Mouse (Mus musculus) bone marrow macrophage, adult 2 months (primary cell): ENCODE data around the gene Abce1. TPM values are rescaled to one million over a fixed set of nuclear protein-coding genes. Genes with fewer than 3 reads are reported as not detected.

ENCODE experiments used
- H3K27ac ChIP-seq: 2 replicates; pipeline ENCODE4 v1.5.1; 2012; ENCODE audit warnings: low read depth, low read length; ENCODE audit not compliant: insufficient read depth
- H3K4me1 ChIP-seq: 2 replicates; pipeline ENCODE4 v1.6.1; 2012; ENCODE audit warnings: low read length; ENCODE audit not compliant: control insufficient read depth, insufficient read depth
- H3K4me3 ChIP-seq: 2 replicates; pipeline ENCODE4 v1.5.1; 2012; ENCODE audit warnings: mild to moderate bottlenecking, low read length, moderate library complexity; ENCODE audit not compliant: insufficient read depth
- CTCF ChIP-seq: IDR thresholded peaks from 2 replicates; pipeline ENCODE4 v1.5.1; 2012; ENCODE audit warnings: low read depth, mild to moderate bottlenecking, low read length, moderate library complexity
- POLR2A ChIP-seq: IDR thresholded peaks from 2 replicates; pipeline ENCODE4 v1.6.1; 2012; ENCODE audit warnings: mild to moderate bottlenecking, low read depth, low read length, borderline replicate concordance
- polyA plus RNA-seq: library from polyadenylated mRNA; stranded (reverse); fragments of >200 nt; gene quantifications from 2 replicates; pipeline ENCODE4 v1.2.4, GENCODE M21; 2012; ENCODE audit not compliant: missing spikeins, insufficient read depth, insufficient read length

Abce1 gene
- polyA plus RNA-seq: 32.5 and 33.6 TPM in 2 replicates

DNA sequence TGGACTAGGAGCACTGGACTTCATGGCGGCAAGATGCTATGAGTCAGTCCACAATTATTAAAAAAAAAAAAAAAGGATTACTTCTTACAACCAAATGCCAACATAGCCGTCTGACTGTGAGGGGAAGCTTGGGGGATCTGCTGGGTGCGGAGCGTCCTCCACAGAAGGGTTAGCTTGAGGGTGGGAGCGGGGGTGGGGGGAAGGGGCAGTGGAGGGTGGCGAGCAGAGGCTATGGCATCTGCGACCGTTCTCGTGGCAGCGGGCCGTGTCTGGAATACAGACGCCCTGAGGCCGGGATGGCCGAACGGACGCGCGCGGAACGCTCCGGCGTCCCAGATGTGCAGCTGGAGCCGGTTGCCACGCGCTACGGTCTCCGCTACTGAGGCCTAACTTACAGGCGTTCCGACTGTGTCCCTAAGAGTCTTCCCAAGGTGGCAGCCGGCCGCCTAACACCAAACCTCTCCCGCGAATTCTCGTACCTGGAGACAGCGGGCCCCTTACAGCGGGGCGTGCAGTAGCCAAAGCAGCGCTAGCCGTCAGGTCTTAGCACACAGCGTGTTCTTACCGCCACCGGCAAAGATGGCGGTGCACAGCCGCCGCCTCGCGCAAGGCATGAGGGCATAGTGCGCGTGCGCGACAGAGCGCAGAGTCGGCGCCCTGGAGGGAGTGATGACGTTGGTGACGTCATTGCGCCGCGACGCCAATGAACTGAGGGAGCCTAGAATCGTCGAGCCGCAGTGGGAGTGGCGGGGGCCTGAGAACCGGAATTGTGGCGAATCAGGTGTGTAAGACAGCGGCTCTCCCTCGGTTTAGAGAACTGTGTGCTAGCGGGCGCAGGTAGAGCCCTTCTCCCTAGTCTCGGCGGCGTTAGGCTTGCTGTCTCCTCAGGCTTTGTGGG lies at the start of gene Abce1, which contains the start of gene Anapc10:
Gene Abce1 (minus strand): TSS at position 677 of the 898 bp plus-strand sequence.
Gene Anapc10 (plus strand): TSS at position 757 of the 898 bp plus-strand sequence.
- Histone ChIP-seq H3K4me3 (peak within 1 kb of the TSS; percentile 94), H3K4me1 (peaks cover 5% of the 10 kb centered on the region; the same call in 1 of the 2 replicates), H3K27ac (peak within 1 kb of the TSS; percentile 47)
- TF ChIP-seq CTCF (no peak), POLR2A (no peak)

DNA sequence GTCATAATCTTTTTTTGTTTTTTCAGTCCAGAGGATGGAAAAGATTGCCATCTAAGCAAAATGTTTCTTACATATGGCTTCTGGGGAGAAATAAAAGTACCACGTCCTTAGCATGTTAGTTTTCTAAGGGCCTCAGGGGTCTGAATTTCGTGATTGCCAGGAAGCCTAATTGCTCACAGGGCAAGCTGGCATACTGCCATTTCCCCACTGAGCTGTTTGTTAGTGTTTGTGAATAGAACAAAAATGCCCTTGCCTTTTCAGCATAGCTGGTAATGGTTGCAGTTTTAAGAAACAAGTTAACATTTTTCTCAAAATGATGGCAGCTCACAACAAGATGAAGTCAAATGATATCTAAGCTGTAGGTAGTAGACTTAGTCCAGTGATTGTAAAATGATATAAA lies 38.8 kb upstream of the Abce1 start:
- H3K27ac ChIP-seq: no peak overlapping the region
- TF ChIP-seq CTCF (no peak), POLR2A (no peak)
- H3K4me3 ChIP-seq: no peak overlapping the region
- no peaks in the 10 kb centered on the region for H3K4me1 ChIP-seq

DNA sequence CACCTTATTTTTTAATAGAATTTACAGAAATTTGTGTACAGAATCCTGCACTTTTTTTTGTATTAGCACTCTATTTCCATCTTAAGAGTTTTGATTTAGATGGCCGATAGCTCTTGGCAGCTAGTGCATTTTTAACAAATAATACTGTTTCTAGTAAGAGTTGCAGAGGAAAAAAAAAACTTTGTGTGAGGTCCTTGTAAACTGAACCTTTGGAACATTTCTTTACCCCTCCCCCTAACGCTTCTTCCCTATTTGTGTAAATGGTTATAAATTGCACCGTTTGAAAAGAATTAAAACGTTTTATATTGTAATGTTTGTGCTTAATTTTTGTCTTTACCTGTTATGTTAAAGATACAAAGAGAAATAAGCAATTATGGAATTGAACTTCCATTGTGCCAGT lies 37.1 kb upstream of the Abce1 start:
- no peak overlapping the region for H3K4me3 ChIP-seq
- TF ChIP-seq CTCF (no peak), POLR2A (no peak)
- H3K4me1 ChIP-seq: no peaks in the 10 kb centered on the region
- H3K27ac ChIP-seq: no peak overlapping the region

DNA sequence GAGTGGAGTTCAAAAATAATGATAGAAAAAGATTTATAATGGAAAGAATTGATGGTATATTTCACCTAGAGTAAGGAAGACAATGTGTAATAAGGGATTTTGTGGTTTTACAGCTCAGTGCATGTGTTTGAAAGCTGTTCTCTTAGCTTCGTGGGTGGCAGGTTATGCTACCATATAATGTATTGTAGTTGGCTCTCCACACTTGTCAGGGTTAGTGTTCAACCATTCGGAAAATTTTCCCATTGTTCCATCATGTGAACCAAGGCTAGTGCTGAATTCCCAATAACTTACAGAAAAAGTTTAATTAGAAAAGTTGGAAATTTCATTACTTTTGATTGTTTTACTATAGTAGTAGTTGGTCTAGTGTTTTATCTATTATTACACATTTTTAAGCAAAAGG lies 36.6 kb upstream of the Abce1 start:
- no peak for TF ChIP-seq CTCF
- no peak for TF ChIP-seq POLR2A
- Histone ChIP-seq H3K27ac (no peak overlapping the region), H3K4me3 (no peak overlapping the region), H3K4me1 (no peaks in the 10 kb centered on the region)

DNA sequence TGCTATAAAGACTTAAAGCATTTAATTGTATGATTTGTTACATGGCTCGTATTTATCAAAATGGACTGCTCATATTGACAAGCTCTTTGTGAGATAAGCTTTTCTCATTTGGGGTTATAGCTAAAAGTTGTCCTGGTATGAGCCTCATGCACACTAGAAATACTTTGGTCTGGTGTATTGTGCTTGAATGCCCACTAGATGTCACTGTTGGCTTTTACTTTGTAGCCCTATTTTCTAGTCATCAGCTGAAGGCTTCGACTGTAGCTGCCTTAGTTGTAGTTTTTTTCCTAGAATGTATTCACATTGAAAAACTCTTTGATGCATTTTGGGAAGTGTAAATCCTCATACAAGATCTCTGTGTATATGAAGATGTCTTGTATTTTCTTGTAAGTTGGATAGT lies 22.8 kb upstream of the Abce1 start:
- Histone ChIP-seq H3K4me3 (no peak overlapping the region), H3K27ac (no peak overlapping the region), H3K4me1 (peaks cover 6% of the 10 kb centered on the region)
- TF ChIP-seq POLR2A: no peak
- no peak for TF ChIP-seq CTCF

DNA sequence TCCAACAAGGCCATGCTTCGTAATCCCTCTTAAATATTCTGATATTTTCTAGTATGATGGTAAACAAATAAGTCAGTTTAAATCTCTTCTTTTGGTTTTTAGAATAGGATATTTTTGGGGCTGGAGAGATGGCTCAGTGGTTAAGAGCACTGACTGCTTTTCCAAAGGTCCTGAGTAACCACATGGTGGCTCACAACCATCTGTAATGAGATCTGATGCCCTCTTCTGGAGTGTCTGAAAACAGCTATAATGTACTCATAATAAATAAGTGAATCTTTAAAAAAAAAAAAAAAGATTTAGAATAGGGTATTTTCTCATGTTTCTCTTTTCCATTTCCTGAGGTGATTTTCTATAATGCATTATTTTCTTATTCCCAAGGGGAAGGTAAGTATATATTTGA lies 16.4 kb upstream of the Abce1 start:
- no peak overlapping the region for H3K27ac ChIP-seq
- TF ChIP-seq POLR2A (no peak), CTCF (no peak)
- peaks cover 9% of the 10 kb centered on the region for H3K4me1 ChIP-seq
- no peak overlapping the region for H3K4me3 ChIP-seq

DNA sequence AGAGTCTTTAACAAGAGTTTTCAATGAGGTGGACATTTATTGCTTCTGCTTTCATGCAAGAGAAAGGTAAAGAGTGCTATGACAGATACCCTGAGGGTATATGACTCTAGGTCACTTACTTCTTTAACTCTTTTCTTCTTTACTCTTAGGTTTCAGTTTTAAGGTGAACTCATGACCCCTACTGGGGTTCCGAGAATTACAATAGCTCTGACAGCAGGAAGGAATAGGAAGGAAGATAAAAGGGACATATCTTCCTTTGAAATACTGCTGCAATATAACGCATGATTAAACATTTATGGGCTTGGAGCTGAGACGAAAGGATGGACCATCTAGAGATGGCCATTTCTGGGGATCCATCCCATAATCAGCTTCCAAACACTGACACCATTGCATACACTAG lies 13.0 kb upstream of the Abce1 start:
- no peak for TF ChIP-seq POLR2A
- TF ChIP-seq CTCF: no peak
- Histone ChIP-seq H3K4me1 (peaks cover 3% of the 10 kb centered on the region), H3K27ac (no peak overlapping the region), H3K4me3 (no peak overlapping the region)

DNA sequence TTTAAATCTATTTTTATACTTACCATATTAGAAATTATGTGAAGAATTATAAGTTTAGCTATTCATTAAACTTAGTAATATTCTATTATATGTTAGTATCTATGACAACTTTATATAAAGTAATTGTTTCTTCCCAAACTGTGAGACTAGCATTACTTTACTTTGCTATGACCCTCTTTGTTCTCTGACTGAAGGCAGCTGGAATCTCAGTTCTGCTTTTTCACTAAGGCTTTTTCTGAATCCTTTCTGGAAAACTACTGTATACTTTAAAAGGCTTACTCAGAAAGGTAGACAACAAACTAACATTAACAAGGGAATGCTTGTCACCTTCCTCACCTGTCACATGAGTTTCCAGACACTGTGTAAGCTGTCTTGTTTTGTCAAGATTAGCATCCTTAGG lies 11.8 kb upstream of the Abce1 start:
- Histone ChIP-seq H3K4me1 (peaks cover 3% of the 10 kb centered on the region), H3K4me3 (no peak overlapping the region), H3K27ac (no peak overlapping the region)
- TF ChIP-seq POLR2A: no peak
- TF ChIP-seq CTCF: no peak

DNA sequence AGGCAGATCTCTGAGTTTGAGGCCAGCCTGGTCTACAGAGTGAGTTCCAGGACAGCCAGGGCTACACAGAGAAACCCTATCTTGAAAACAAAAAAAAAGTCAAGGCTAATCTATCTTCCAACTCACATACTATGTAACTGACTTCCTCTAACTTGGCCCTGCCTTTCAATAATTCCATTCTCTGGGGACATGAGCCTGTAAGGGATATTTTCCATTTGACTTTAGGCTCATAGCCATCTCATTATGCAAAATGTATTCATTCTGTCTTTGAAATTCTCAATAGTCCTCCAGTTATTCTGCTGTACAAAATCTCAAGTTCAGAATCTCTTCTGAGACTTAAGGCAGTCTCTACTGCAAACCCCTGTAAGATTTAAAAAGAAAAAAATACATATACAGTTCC lies 10.0 kb upstream of the Abce1 start:
- peaks cover 3% of the 10 kb centered on the region for H3K4me1 ChIP-seq
- no peak overlapping the region for H3K4me3 ChIP-seq
- TF ChIP-seq POLR2A (no peak), CTCF (no peak)
- H3K27ac ChIP-seq: no peak overlapping the region

DNA sequence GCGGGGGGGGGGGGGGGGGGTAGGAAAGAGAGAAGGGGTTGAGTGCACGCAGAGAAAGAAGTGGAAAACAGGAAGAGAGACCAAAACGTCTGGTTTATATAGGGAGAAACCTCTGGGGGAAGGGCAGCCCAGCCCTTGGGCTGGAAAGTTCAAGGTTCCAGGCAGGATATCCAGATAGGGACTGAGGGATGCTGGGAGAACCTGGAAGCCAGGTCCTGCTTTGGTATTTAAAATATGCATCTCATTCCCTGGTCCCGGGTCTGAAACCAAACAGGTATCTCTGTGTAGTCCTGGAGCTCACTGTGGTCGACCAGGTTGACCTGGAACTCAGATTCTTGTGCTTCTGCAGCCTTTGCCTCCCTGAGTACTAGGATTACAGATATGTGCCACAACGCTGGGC lies 1.1 kb upstream of the Abce1 start:
- no peak for TF ChIP-seq POLR2A
- TF ChIP-seq CTCF: no peak
- H3K4me3 ChIP-seq: peak overlapping the region; percentile 11; the same call in 1 of the 2 replicates
- no peak overlapping the region for H3K27ac ChIP-seq
- peaks cover 5% of the 10 kb centered on the region; the same call in 1 of the 2 replicates for H3K4me1 ChIP-seq
